Mouse (Mus musculus) natural killer cell, adult 2 months (primary cell): ENCODE results near the gene Nckap5l.

Experiments used
- DNase-seq, 2 experiments: peaks; one replicate each; pipeline ENCODE4 v3.0.0; 2022; ENCODE audit warnings: low spot score in 2 of 2

Nckap5l gene

GRCm38 (mm10) chr15:99431504-99431903 is 26.0 kb downstream of the Nckap5l start:
- no peak for DNase-seq

GRCm38 (mm10) chr15:99431063-99431462 is 26.5 kb downstream of the Nckap5l start:
- no peak for DNase-seq

- no peak for DNase-seq
These were observed 27.2 kb downstream of the Nckap5l start for GRCm38 (mm10) chr15:99430394-99430793.

GRCm38 (mm10) chr15:99423884-99424283 is 33.7 kb downstream of the Nckap5l start:
- DNase-seq = no peak

- no peak for DNase-seq
These were observed 34.4 kb downstream of the Nckap5l start for GRCm38 (mm10) chr15:99423131-99423530.

GRCm38 (mm10) chr15:99422551-99422950 is 35.0 kb downstream of the Nckap5l start:
- DNase-seq = no peak

- DNase-seq = no peak
These were observed 35.9 kb downstream of the Nckap5l start for GRCm38 (mm10) chr15:99421676-99422075.

GRCm38 (mm10) chr15:99421152-99421551 is 36.4 kb downstream of the Nckap5l start:
- peak; percentile 33 to 53 for DNase-seq

- no peak for DNase-seq
These were observed 37.0 kb downstream of the Nckap5l start for GRCm38 (mm10) chr15:99420521-99421014.

GRCm38 (mm10) chr15:99420101-99420500 is 37.4 kb downstream of the Nckap5l start:
- no peak for DNase-seq

GRCm38 (mm10) chr15:99417692-99418271 is 39.8 kb downstream of the Nckap5l start:
- no peak for DNase-seq

GRCm38 (mm10) chr15:99416957-99417356 is 40.6 kb downstream of the Nckap5l start:
- DNase-seq = no peak

GRCm38 (mm10) chr15:99416348-99416882 is 41.1 kb downstream of the Nckap5l start:
- peak; percentile 86 to 88 for DNase-seq

- DNase-seq = peak; percentile 62 to 70
These were observed 41.8 kb downstream of the Nckap5l start for GRCm38 (mm10) chr15:99415793-99416192.

- DNase-seq = no peak
These were observed 45.8 kb downstream of the Nckap5l start for GRCm38 (mm10) chr15:99411747-99412146.

GRCm38 (mm10) chr15:99408845-99409244 is 48.7 kb downstream of the Nckap5l start:
- no peak for DNase-seq

GRCm38 (mm10) chr15:99406986-99407570 is 50.5 kb downstream of the Nckap5l start:
- no peak for DNase-seq

- no peak for DNase-seq
These were observed 52.4 kb downstream of the Nckap5l start for GRCm38 (mm10) chr15:99405150-99405549.

GRCm38 (mm10) chr15:99403159-99403889 is 54.2 kb downstream of the Nckap5l start:
- DNase-seq = no peak

GRCm38 (mm10) chr15:99400602-99401001 is 56.9 kb downstream of the Nckap5l start:
- no peak for DNase-seq

GRCm38 (mm10) chr15:99399503-99400245 is 57.9 kb downstream of the Nckap5l start:
- no peak for DNase-seq

- no peak for DNase-seq
These were observed 59.9 kb downstream of the Nckap5l start for GRCm38 (mm10) chr15:99397622-99398021.
